ENCODE assay signal across 26 mouse cellular contexts in genomic region chr5:135233166-135233920, GRCm38 (mm10). TPM values are rescaled to one million over a fixed set of nuclear protein-coding genes. Genes with fewer than 3 reads are reported as not detected.
DNase-seq lines count a peak whose midpoint lies in the region; ATAC-seq and TF ChIP-seq lines count a peak whose summit lies in the region.
"Had no signal": no experiment of that assay in that cellular context is flagged by ENCODE, and none has a peak within 500 bp of the region (broad histone marks: within the 10 kb centered on the region; RNA-seq: fewer than 3 reads in every experiment).

No protein-coding gene starts in this region.

- ATAC-seq in kidney, embryonic 14.5 days (ENCODE audit: low FRiP score, low TSS enrichment): no peak
- no peak for ATAC-seq in lung, postnatal 0 days
- ATAC-seq: CD4-positive, CD25-positive, alpha-beta regulatory T cell, adult 4 months; forebrain, embryonic 16.5 days; hindbrain, embryonic 16.5 days; intestine, embryonic 15.5 days; midbrain, embryonic 13.5 days had no signal

- peak overlapping the region; percentile 72 for H3K27ac ChIP-seq in kidney, adult 2 months (ENCODE audit: insufficient read depth, low read depth, low read length)
- no peak overlapping the region for H3K27ac ChIP-seq in kidney, embryonic 14.5 days (ENCODE audit: low read depth, low read length)
- H3K27ac ChIP-seq in lung, postnatal 0 days (ENCODE audit: low read length): no peak overlapping the region
- H3K27ac ChIP-seq: embryonic facial prominence, embryonic 10.5 days; hindbrain, embryonic 10.5 days; intestine, embryonic 15.5 days; liver, embryonic 13.5 days; midbrain, embryonic 13.5 days had no signal

- DNase-seq in adrenal gland, adult 8-10 months: peak; percentile 68
- no peak for DNase-seq in adrenal gland, postnatal 4 days (ENCODE audit: low spot score in 2 of 2)
- DNase-seq in kidney, adult 2 months: peak; percentile 55
- peak; percentile 59 for DNase-seq in adrenal gland, postnatal 10 days
- peak; percentile 57 for DNase-seq in kidney, postnatal 14 days
- no peak for DNase-seq in lung, postnatal 0 days (ENCODE audit: low spot score)
- DNase-seq: cerebellum, adult 11-12 months; cerebellum, postnatal 10 days; heart, postnatal 10 days; left cerebral cortex, postnatal 4 days; liver, embryonic 13.5 days; lung, embryonic 14.5 days; lung, postnatal 36 days; thymus, adult 18-20 months had no signal

- no peaks in the 10 kb centered on the region for H3K4me1 ChIP-seq in kidney, adult 2 months (ENCODE audit: control insufficient read depth, insufficient read depth, low read length)
- no peaks in the 10 kb centered on the region for H3K4me1 ChIP-seq in kidney, embryonic 14.5 days (ENCODE audit: control insufficient read depth, insufficient read depth, low read length)
- H3K4me1 ChIP-seq in lung, postnatal 0 days (ENCODE audit: insufficient read depth, low read depth, low read length): no peaks in the 10 kb centered on the region
- H3K4me1 ChIP-seq: embryonic facial prominence, embryonic 10.5 days; heart, embryonic 12.5 days; hindbrain, embryonic 10.5 days; intestine, embryonic 15.5 days; liver, embryonic 13.5 days; megakaryocyte, embryonic 14.5 days; midbrain, embryonic 13.5 days had no signal

- 67% methylated on average over 8 of the region's 8 CpGs for WGBS in kidney, adult 2 months
- WGBS in kidney, embryonic 14.5 days: 86% methylated on average over 8 of the region's 8 CpGs
- 80% methylated on average over 8 of the region's 8 CpGs for WGBS in lung, postnatal 0 days

- H3K36me3 ChIP-seq in kidney, adult 2 months (ENCODE audit: control insufficient read depth, insufficient read depth, low read length): peaks cover 13% of the 10 kb centered on the region
- H3K36me3 ChIP-seq in kidney, embryonic 14.5 days (ENCODE audit: control insufficient read depth, insufficient read depth, low read length): peaks cover 97% of the 10 kb centered on the region
- peaks cover 53% of the 10 kb centered on the region for H3K36me3 ChIP-seq in lung, postnatal 0 days (ENCODE audit: insufficient read depth, low read length)

- TF ChIP-seq POLR2A in kidney, adult 2 months (IDR thresholded peaks at IDR 0.05; ENCODE audit: low read depth, low read length): no peak

- H3K4me2 ChIP-seq in kidney, embryonic 14.5 days (replicated peaks; ENCODE audit: low read depth, low read length): no peak overlapping the region
- H3K4me2 ChIP-seq in lung, postnatal 0 days (replicated peaks; ENCODE audit: low read depth, low read length): no peak overlapping the region
- H3K4me2 ChIP-seq: heart, embryonic 12.5 days; intestine, embryonic 15.5 days; liver, embryonic 13.5 days; lung, embryonic 14.5 days; midbrain, embryonic 13.5 days had no signal

- no peak overlapping the region for H3K9ac ChIP-seq in kidney, embryonic 14.5 days (ENCODE audit: low read depth, low read length)
- H3K9ac ChIP-seq in lung, postnatal 0 days (replicated peaks; ENCODE audit: low read depth): no peak overlapping the region
- H3K9ac ChIP-seq: heart, embryonic 12.5 days; intestine, embryonic 15.5 days; liver, embryonic 13.5 days; lung, embryonic 14.5 days; midbrain, embryonic 13.5 days had no signal

- H3K27me3 ChIP-seq in kidney, adult 2 months (replicated peaks; ENCODE audit: control insufficient read depth, insufficient read depth, low read length): no peaks in the 10 kb centered on the region
- H3K27me3 ChIP-seq in kidney, embryonic 14.5 days (ENCODE audit: control insufficient read depth, insufficient read depth, low read length): no peaks in the 10 kb centered on the region
- no peaks in the 10 kb centered on the region for H3K27me3 ChIP-seq in lung, postnatal 0 days (replicated peaks; ENCODE audit: insufficient read depth, low read length)
- H3K27me3 ChIP-seq: heart, embryonic 12.5 days; intestine, embryonic 15.5 days; liver, embryonic 13.5 days; megakaryocyte, embryonic 14.5 days; midbrain, embryonic 13.5 days had no signal

- H3K4me3 ChIP-seq in kidney, adult 2 months (ENCODE audit: insufficient read depth, low read depth, low read length): no peak overlapping the region
- H3K4me3 ChIP-seq in kidney, embryonic 14.5 days (ENCODE audit: low read length): no peak overlapping the region
- no peak overlapping the region for H3K4me3 ChIP-seq in lung, postnatal 0 days (ENCODE audit: low read depth, low read length)
- H3K4me3 ChIP-seq: embryonic facial prominence, embryonic 10.5 days; heart, embryonic 12.5 days; hindbrain, embryonic 10.5 days; intestine, embryonic 15.5 days; liver, embryonic 13.5 days; megakaryocyte, embryonic 14.5 days; midbrain, embryonic 13.5 days had no signal

- TF ChIP-seq CTCF in kidney, adult 2 months (conservative IDR thresholded peaks at IDR 0.05; ENCODE audit: insufficient read depth, insufficient read length, low read depth, low read length): no peak
- TF ChIP-seq CTCF in lung, postnatal 0 days (IDR thresholded peaks at IDR 0.05): no peak

- TF ChIP-seq EP300 in lung, postnatal 0 days (IDR thresholded peaks at IDR 0.05): no peak

- no peaks in the 10 kb centered on the region for H3K9me3 ChIP-seq in kidney, embryonic 14.5 days (ENCODE audit: control insufficient read depth, low read length)
- no peaks in the 10 kb centered on the region for H3K9me3 ChIP-seq in lung, postnatal 0 days (ENCODE audit: low read length)
- H3K9me3 ChIP-seq: embryonic facial prominence, embryonic 10.5 days; heart, embryonic 12.5 days; hindbrain, embryonic 10.5 days; intestine, embryonic 15.5 days; liver, embryonic 13.5 days; megakaryocyte, embryonic 14.5 days; midbrain, embryonic 13.5 days had no signal

RNA-seq across cellular contexts. Expression of gene Fzd9, which starts 17.7 kb away (rescaled TPM):
- total RNA-seq in adrenal gland, adult 8-10 months (2022): 10 to 100 TPM in 1 of 4 experiments, 1 to 10 TPM in 3; 2.8 to 10.5 (median 6.3) TPM
- total RNA-seq in adrenal gland, postnatal 4 days (2021): 1 to 10 TPM; 2.6 to 2.8 TPM
- polyA plus RNA-seq in kidney, adult 2 months (2012; rRNA removed): 0.67 and 0.83 TPM in 2 replicates
- polyA plus RNA-seq in kidney, embryonic 14.5 days (2014; fragmentation: Nextera tagmentation; extraction: Ambion mirVana): 0.54 and 1.1 TPM in 2 replicates
- total RNA-seq in adrenal gland, postnatal 10 days (2021): 1 to 10 TPM; 2.1 to 2.7 TPM
- 0.19 and 0.33 TPM in 2 replicates for polyA plus RNA-seq in lung, postnatal 0 days (2015; fragmentation: Nextera tagmentation; extraction: Ambion mirVana)
- total RNA-seq: monocyte, adult 5-6 weeks; neutrophil, adult 5-6 weeks had no signal
- polyA plus RNA-seq: CD4-positive, CD25-positive, alpha-beta regulatory T cell, adult 4 months had no signal

RNA-seq across cellular contexts. Expression of gene Baz1b, which starts 46.3 kb away (rescaled TPM):
- 100 to 1,000 TPM in 1 of 4 experiments, 10 to 100 TPM in 3; 71.4 to 118 (median 94.8) TPM for total RNA-seq in adrenal gland, adult 8-10 months (2022)
- 10 to 100 TPM; 67.4 to 76.4 TPM for total RNA-seq in adrenal gland, postnatal 4 days (2021)
- polyA plus RNA-seq in kidney, adult 2 months (2012; rRNA removed): 16.5 and 18.7 TPM in 2 replicates
- polyA plus RNA-seq in kidney, embryonic 14.5 days (2014; fragmentation: Nextera tagmentation; extraction: Ambion mirVana): 35.8 and 68.8 TPM in 2 replicates
- total RNA-seq in adrenal gland, postnatal 10 days (2021): 10 to 100 TPM; 60.4 to 70.1 TPM
- 14.6 and 19.2 TPM in 2 replicates for polyA plus RNA-seq in lung, postnatal 0 days (2015; fragmentation: Nextera tagmentation; extraction: Ambion mirVana)

Comparison
In these comparisons a context has a peak if more than half of its experiments do, and no peak if none do; other contexts are left out.
1. DNase-seq: peak in adrenal gland, adult 8-10 months (single experiment), kidney, adult 2 months (single experiment), adrenal gland, postnatal 10 days (single experiment) and kidney, postnatal 14 days (single experiment); none in adrenal gland, postnatal 4 days (0 of 2) and lung, postnatal 0 days (single experiment).